Mouse (Mus musculus): ENCODE data around the gene Sypl2. TPM values are rescaled to one million over a fixed set of nuclear protein-coding genes. Genes with fewer than 3 reads are reported as not detected.
A peak's percentile ranks its signal among the peaks of the same experiment; 100 is the strongest.

The Sypl2 gene
- polyA plus RNA-seq, 1 experiment from 2014 or later, result 4.4 TPM

DNA sequence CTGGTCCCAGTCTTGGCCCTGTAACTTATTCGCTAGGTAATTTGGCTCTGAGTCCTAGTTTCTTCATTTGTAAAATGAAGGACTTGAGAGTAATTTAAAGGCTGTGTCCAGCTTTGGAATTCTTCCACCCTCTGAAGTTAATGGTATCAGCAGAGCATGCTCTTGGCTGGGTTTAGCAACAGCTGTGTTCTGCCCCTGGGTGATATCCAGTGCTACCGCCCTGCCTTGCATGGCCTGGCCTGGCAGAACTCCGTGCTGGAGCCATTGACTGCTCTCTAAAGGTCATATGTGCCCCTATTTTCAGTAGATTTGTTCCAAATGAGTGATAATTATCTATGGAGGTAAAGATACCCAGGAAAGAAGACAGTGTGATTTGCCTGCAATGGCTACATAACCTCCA, 5.8 kb downstream of the Sypl2 start:
- Histone ChIP-seq H3K9me3 (replicated peaks) (no peaks in the 10 kb centered on the region), H3K27ac (no peak overlapping the region), H3K36me3 (no peaks in the 10 kb centered on the region), H3K9ac (no peak overlapping the region), H3K4me1 (peaks cover 1% of the 10 kb centered on the region), H3K4me3 (replicated peaks) (no peak overlapping the region), H3K27me3 (peaks cover 36% of the 10 kb centered on the region), H3K4me2 (no peak overlapping the region)
- WGBS, result 68% methylated on average over 3 of the region's 3 CpGs
- ATAC-seq (replicated peaks; ENCODE audit: low FRiP score), result no peak

DNA sequence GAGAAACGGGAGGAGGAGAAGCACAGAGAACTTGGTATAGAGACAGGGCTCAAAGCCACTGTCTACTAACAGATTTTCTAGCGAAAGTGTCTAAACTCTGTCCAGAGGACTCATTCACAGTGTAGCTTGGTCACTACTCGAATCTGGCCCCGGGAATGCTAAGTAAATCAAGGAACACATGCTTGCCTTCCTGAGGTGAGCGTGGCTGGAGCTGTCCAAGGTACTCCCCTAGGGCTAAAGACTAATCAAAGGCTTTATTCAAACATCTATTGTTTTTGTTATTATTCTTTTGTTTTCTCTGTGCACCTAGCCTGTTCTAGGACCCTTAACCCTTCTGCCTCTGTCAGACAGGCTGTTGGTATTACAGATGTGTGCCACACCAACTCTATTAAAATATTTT, 11.7 kb downstream of the Sypl2 start:
- ATAC-seq (replicated peaks; ENCODE audit: low FRiP score), result no peak
- Histone ChIP-seq H3K27ac (no peak overlapping the region), H3K36me3 (no peaks in the 10 kb centered on the region), H3K4me3 (replicated peaks) (no peak overlapping the region), H3K9ac (no peak overlapping the region), H3K27me3 (no peaks in the 10 kb centered on the region; the same call in 1 of the 2 replicates), H3K4me1 (peaks cover 5% of the 10 kb centered on the region), H3K9me3 (replicated peaks) (no peaks in the 10 kb centered on the region), H3K4me2 (no peak overlapping the region)
- 9% methylated on average over 5 of the region's 5 CpGs for WGBS

DNA sequence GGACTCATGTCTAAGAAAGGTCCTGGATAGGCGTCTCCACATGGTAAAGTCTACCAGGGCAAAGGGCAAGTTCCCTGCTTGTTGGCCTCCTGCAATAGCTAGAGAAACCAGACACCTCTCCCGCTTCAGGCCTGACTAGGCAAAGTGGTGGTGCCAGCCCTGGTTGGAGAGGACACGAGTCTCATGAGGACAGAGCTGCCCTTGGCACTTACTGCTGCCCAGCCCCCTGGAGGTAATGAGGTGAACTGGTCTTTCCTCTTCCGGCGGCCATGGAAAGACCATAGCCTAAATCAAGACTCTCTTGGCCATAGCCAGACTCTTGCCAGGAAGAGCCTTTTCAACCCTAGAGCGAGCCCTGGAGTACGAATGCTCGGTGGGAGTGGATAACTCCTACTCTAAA, 14.0 kb downstream of the Sypl2 start:
- H3K9me3 ChIP-seq (replicated peaks), result no peaks in the 10 kb centered on the region
- no peak overlapping the region for H3K9ac ChIP-seq
- H3K4me2 ChIP-seq, result no peak overlapping the region
- H3K36me3 ChIP-seq, result peaks cover 8% of the 10 kb centered on the region; the same call in 1 of the 2 replicates
- H3K27ac ChIP-seq, result no peak overlapping the region
- no peak overlapping the region for H3K4me3 ChIP-seq (replicated peaks)
- no peak for ATAC-seq (replicated peaks; ENCODE audit: low FRiP score)
- H3K4me1 ChIP-seq, result peaks cover 26% of the 10 kb centered on the region
- WGBS, result 74% methylated on average over 8 of the region's 8 CpGs
- no peaks in the 10 kb centered on the region; the same call in 1 of the 2 replicates for H3K27me3 ChIP-seq

DNA sequence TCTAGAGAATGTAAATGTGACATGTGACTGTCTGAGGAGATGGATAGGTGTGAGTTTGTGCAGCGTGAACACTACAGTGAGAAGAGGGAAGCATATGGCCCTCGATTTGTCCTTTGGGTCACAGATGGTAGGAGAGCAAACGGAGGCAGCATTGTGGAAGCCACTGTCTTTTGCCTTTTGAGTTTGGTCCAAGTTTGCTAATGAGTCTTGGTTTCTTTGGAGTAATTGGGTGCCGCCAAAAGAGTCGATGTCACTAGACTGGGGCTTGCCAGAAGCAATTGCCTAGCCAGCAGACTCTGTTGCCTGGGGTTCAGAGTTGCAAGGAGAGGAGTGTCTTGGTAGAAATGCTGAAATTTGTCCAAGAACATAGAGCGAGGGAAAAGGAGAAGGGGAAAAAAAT, 14.6 kb downstream of the Sypl2 start:
- ATAC-seq (replicated peaks; ENCODE audit: low FRiP score), result no peak
- Histone ChIP-seq H3K27me3 (no peaks in the 10 kb centered on the region; the same call in 1 of the 2 replicates), H3K4me1 (peaks cover 29% of the 10 kb centered on the region), H3K27ac (no peak overlapping the region), H3K36me3 (peaks cover 14% of the 10 kb centered on the region; the same call in 1 of the 2 replicates), H3K4me3 (replicated peaks) (no peak overlapping the region), H3K9me3 (replicated peaks) (no peaks in the 10 kb centered on the region), H3K9ac (no peak overlapping the region), H3K4me2 (no peak overlapping the region)
- WGBS, result 80% methylated on average over 6 of the region's 6 CpGs

DNA sequence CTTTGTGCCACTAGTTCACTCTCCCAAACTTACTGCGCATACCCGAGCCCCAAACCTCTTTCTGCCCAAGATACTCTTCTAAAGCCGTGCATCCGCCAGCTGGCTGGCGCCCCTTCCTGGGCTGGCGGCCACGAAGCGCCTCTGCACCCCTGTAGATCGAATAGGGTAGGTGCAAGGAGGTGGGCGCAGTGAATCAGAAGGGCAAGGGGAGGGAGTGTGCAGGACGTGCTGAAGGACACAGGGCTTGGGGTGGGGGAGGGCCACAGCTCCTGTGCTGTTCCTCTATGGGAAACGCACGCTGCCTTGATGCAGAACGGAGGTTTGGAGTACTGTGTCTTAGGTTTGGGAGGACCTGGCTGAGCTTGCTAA, 15.7 kb downstream of the Sypl2 start, which contains the start of gene Atxn7l2:
Gene Atxn7l2, minus strand, starts transcription at position 164 of the 369 bp plus-strand sequence.
- Histone ChIP-seq H3K4me3 (replicated peaks) (peak within 1 kb of the TSS; percentile 63), H3K27ac (peak within 1 kb of the TSS; percentile 91), H3K4me2 (peak within 1 kb of the TSS; percentile 86), H3K27me3 (no peaks in the 10 kb centered on the region; the same call in 1 of the 2 replicates), H3K9ac (peak within 1 kb of the TSS; percentile 71), H3K4me1 (peaks cover 31% of the 10 kb centered on the region), H3K9me3 (replicated peaks) (no peaks in the 10 kb centered on the region), H3K36me3 (peaks cover 25% of the 10 kb centered on the region)
- 0% methylated on average over 14 of the region's 14 CpGs for WGBS
- peak; percentile 81 for ATAC-seq (replicated peaks; ENCODE audit: low FRiP score)

DNA sequence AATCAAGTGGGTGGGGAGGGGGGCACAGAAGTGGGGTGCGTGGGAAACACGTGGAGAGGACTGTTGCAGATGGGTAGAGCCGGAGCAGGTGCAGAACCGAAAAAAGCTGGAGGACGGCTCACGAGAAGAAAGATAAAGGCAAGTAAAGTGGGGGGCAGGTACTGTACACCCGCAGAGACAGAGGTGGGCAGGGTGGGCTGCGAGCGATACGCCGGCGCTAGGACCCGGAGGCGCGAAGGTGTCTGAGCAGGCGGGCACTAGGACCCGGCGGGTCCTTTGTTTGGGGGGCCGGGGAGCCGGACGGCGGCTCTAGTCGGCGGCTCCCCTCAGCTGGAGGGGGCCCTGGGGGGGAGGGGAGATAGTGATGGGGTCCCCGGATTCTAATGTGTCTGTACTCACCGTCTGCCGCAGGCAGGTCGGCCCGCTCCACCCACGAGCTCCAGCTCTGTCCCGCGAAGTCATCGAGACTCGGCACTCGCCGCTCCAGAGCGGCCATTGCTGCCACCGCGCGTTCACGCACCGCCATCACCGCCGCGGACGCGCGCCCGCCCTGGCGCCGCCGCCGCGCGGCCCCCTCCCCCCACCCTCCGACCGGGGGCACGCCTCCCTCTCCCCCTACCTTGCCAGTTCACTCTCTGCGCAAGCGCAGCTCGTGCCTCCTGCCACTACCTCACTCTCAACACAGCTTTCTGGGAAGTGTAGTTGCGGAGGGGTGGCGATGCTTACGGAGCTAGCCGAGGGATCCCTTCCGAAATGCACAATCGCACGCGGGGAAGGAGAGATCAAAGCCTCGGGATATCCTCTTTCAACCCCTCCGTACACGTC, 16.3 kb downstream of the Sypl2 start:
- ATAC-seq (replicated peaks; ENCODE audit: low FRiP score), result peak; percentile 96
- peak overlapping the region; percentile 86 for H3K4me2 ChIP-seq
- H3K27ac ChIP-seq, result peak overlapping the region; percentile 91
- H3K4me3 ChIP-seq (replicated peaks), result peak overlapping the region; percentile 63
- peak overlapping the region; percentile 71 for H3K9ac ChIP-seq
- H3K4me1 ChIP-seq, result peaks cover 31% of the 10 kb centered on the region
- under 1% methylated on average over 66 of the region's 72 CpGs for WGBS
- H3K27me3 ChIP-seq, result no peaks in the 10 kb centered on the region; the same call in 1 of the 2 replicates
- peaks cover 31% of the 10 kb centered on the region for H3K36me3 ChIP-seq
- H3K9me3 ChIP-seq (replicated peaks), result no peaks in the 10 kb centered on the region

DNA sequence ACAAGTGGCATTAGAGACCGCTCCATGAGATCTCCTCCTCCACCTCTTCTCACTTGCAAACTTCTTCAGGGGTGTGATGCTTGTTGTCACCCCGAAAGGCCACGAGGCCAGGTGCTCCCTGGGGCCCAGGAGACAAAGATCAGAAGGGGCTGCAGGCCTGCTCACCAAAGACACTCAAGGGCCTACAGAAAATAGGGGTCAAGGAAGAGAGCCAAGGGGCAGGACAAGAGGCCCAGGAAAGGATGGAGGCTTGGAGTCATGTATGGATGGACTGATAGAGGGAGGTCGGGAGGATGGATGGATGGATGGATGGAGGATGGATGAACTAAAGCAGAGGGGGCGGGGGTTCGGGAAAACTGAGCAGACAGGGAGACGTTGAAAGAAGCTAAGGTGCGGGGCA, 16.9 kb downstream of the Sypl2 start:
- WGBS, result 6% methylated on average over 8 of the region's 8 CpGs
- Histone ChIP-seq H3K4me2 (peak overlapping the region; percentile 86), H3K27me3 (no peaks in the 10 kb centered on the region; the same call in 1 of the 2 replicates), H3K4me3 (replicated peaks) (peak overlapping the region; percentile 63), H3K9ac (peak overlapping the region; percentile 71), H3K36me3 (peaks cover 37% of the 10 kb centered on the region), H3K9me3 (replicated peaks) (no peaks in the 10 kb centered on the region), H3K27ac (peak overlapping the region; percentile 91; the same call in 1 of the 2 replicates), H3K4me1 (peaks cover 31% of the 10 kb centered on the region)
- ATAC-seq (replicated peaks; ENCODE audit: low FRiP score), result peak; percentile 15

DNA sequence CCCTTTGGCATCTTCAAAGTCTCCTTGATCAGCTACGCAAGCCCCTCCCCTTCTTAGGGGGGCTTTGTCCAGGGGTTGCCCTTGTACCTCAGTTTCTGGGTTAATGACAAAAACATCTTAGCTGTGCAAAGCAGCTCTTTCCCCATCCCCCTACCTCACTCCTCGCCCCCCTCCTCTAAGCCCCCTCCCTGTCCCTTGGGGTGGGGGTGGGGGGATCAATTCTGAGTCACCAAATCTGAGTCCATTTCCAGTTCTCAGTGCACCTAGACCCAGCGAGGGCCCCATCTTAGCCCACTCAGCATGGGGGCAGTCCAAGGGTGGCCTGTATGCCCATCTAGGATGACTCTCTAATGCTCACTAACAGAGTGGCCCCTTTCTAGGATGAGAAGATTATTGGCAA, 17.4 kb downstream of the Sypl2 start:
- no peaks in the 10 kb centered on the region for H3K9me3 ChIP-seq (replicated peaks)
- H3K4me1 ChIP-seq, result peaks cover 31% of the 10 kb centered on the region
- no peaks in the 10 kb centered on the region; the same call in 1 of the 2 replicates for H3K27me3 ChIP-seq
- WGBS, result 65% methylated on average over 3 of the region's 3 CpGs
- H3K4me2 ChIP-seq, result peak overlapping the region; percentile 86
- H3K9ac ChIP-seq, result peak overlapping the region; percentile 71
- no peak for ATAC-seq (replicated peaks; ENCODE audit: low FRiP score)
- H3K4me3 ChIP-seq (replicated peaks), result peak overlapping the region; percentile 63
- H3K27ac ChIP-seq, result no peak overlapping the region
- peaks cover 41% of the 10 kb centered on the region for H3K36me3 ChIP-seq

DNA sequence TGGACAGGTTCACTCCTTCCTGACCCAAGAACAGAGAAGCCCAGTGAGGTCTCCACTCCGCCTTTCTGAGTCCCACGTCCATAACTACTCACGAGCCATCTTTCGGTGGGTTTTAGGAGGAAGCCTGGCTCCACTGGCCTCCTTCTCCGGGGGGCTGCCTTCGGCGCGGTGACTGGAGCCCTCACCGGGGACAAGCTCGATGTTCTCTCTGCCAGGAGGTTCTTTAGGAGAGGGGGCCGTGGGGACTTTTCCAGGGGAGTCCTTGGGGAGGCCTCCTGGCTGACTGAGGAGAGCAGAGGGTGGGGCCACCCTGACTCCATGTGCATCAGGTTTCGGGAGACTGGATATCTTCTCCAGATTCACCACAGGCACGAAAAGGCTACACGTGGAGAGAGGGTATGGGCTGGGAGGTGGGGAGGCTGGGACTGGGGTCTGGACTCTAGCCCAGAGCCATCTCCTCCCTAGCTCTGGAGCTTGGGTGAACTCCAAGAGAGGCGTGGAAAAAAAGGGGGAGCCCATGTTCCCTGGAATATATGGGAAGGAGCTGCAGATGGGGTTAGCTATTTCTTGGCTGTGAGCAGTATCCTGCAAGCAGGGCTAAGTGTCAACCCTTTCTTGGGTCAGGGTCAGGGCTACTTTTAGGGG, 19.6 kb downstream of the Sypl2 start:
- Histone ChIP-seq H3K9me3 (replicated peaks) (no peaks in the 10 kb centered on the region), H3K27me3 (no peaks in the 10 kb centered on the region), H3K9ac (no peak overlapping the region), H3K4me1 (peaks cover 39% of the 10 kb centered on the region), H3K27ac (peak overlapping the region; percentile 39; the same call in 1 of the 2 replicates), H3K36me3 (peaks cover 58% of the 10 kb centered on the region), H3K4me3 (replicated peaks) (no peak overlapping the region), H3K4me2 (no peak overlapping the region)
- no peak for ATAC-seq (replicated peaks; ENCODE audit: low FRiP score)
- 74% methylated on average over 15 of the region's 15 CpGs for WGBS

DNA sequence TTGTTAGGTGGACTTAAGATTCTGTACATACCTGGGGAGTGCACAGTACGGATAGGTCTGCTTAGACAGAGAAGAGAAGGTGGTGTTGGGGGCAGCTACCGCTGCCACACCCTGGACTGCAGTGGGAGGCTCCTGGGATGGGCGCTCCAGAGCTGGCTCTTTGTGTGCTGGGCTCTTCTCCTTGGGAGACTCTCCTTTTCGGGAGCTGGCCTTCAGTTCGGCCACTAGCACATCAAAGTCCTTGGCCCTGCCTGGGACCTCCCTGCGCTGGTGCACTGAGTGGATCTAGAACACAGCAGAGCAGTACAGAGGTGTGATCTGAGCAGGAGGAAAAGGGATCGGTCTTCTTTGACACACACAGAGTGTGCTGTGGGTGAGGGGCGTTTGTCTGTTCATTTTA, 20.8 kb downstream of the Sypl2 start:
- Histone ChIP-seq H3K36me3 (peaks cover 61% of the 10 kb centered on the region), H3K9ac (no peak overlapping the region), H3K4me2 (no peak overlapping the region), H3K27me3 (no peaks in the 10 kb centered on the region), H3K9me3 (replicated peaks) (no peaks in the 10 kb centered on the region), H3K27ac (no peak overlapping the region), H3K4me3 (replicated peaks) (no peak overlapping the region), H3K4me1 (peaks cover 46% of the 10 kb centered on the region)
- WGBS, result 88% methylated on average over 8 of the region's 8 CpGs
- ATAC-seq (replicated peaks; ENCODE audit: low FRiP score), result no peak

DNA sequence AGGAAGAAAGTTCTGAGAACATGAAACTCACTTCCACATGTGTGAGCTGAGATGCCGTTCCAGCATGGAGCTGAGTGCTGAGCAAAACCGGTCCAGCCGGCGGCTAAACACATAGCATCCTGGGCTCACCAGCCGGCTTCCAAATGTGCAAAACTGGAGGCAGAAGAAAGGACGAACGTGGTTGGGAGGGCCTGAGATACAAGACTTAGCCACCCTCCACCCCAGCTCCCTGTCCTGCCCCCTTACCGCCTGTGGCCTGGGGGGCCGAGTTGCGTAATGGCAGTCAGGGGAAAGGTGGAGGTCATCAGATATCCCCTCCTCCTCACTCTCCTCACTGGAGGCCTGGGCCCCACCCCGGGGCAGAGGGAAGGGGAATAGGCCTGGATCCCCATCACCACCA, 22.0 kb downstream of the Sypl2 start:
- 84% methylated on average over 11 of the region's 11 CpGs for WGBS
- Histone ChIP-seq H3K4me1 (peaks cover 54% of the 10 kb centered on the region), H3K27me3 (no peaks in the 10 kb centered on the region), H3K4me3 (replicated peaks) (no peak overlapping the region), H3K9ac (no peak overlapping the region), H3K27ac (no peak overlapping the region), H3K9me3 (replicated peaks) (no peaks in the 10 kb centered on the region), H3K4me2 (no peak overlapping the region), H3K36me3 (peaks cover 61% of the 10 kb centered on the region)
- no peak for ATAC-seq (replicated peaks; ENCODE audit: low FRiP score)

DNA sequence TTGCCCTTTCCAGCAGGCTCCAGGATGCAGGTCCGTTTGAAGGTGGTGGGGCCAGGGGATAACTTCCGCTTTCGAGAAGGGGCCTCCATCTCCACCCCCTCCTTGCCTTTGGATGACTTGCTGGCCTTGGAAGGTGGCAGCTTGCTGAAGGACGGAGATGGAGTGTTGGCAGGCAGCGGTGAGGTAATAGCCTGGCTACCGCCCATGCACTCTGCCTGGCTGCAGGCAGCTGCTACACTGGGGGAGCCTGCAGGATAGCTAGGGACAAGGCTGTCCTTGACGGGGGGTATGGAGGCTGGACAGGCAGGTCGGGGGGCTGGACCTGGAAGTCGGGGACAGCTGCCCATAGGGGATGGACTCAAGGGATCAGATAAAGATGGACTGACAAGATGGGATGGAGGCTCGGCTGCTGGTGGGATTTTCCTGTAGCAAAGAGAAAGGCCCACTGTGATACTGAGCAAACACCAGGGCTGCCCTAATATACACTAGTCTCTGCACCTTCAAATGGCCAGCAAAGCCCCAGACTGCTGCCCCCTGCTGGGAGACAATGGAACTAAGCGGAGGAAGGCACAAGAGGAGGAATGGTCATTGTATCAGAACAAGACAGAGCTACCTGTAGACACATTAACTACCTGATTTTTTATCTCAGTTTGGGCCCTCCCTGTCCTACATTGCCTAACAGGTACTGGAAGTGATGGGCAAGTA, 22.7 kb downstream of the Sypl2 start:
- Histone ChIP-seq H3K4me1 (peaks cover 50% of the 10 kb centered on the region), H3K27ac (no peak overlapping the region), H3K4me3 (replicated peaks) (no peak overlapping the region), H3K27me3 (no peaks in the 10 kb centered on the region), H3K9ac (no peak overlapping the region), H3K9me3 (replicated peaks) (no peaks in the 10 kb centered on the region), H3K36me3 (peaks cover 67% of the 10 kb centered on the region), H3K4me2 (no peak overlapping the region)
- 86% methylated on average over 11 of the region's 11 CpGs for WGBS
- no peak for ATAC-seq (replicated peaks; ENCODE audit: low FRiP score)

Measured in kidney, embryonic 15.5 days (tissue).